Mouse (Mus musculus) heart, adult 2 months (tissue): ENCODE data around the gene Tut1. TPM values are rescaled to one million over a fixed set of nuclear protein-coding genes. Genes with fewer than 3 reads are reported as not detected.

ENCODE experiments used
- DNase-seq, 2 experiments: peaks; one replicate each; pipeline ENCODE4 v3.0.0; 2021
- H3K27ac ChIP-seq: fragments of 200-600 bp; 2 replicates; pipeline ENCODE4 v1.8.1; 2022
- H3K27me3 ChIP-seq: fragments of 200-500 bp; 2 replicates; pipeline ENCODE4 v1.6.1; 2012; ENCODE audit warnings: mild to moderate bottlenecking, low read length, inconsistent platforms, mixed read lengths; ENCODE audit not compliant: control insufficient read depth, insufficient read depth
- H3K36me3 ChIP-seq: fragments of 200-500 bp; 2 replicates; pipeline ENCODE4 v1.6.1; 2012; ENCODE audit warnings: low read length, inconsistent platforms; ENCODE audit not compliant: control insufficient read depth, insufficient read depth
- H3K4me1 ChIP-seq: fragments of 200-500 bp; 2 replicates; pipeline ENCODE4 v1.6.1; 2011; ENCODE audit warnings: low read length; ENCODE audit not compliant: control insufficient read depth, insufficient read depth
- H3K4me3 ChIP-seq: fragments of 200-600 bp; 2 replicates; pipeline ENCODE4 v1.8.1; 2022
- H3K79me2 ChIP-seq: fragments of 200-500 bp; replicated peaks from 2 replicates; pipeline ENCODE4 v1.6.1; 2012; ENCODE audit warnings: mild to moderate bottlenecking, inconsistent platforms, low read length, moderate library complexity, mixed read lengths; ENCODE audit not compliant: control insufficient read depth, insufficient read depth
- H3K9ac ChIP-seq: fragments of 200-500 bp; 2 replicates; pipeline ENCODE4 v1.6.1; 2012; ENCODE audit warnings: low read depth, mild to moderate bottlenecking, control low read depth, inconsistent platforms, low read length, mixed read lengths
- CTCF ChIP-seq: fragments of 200-600 bp; IDR thresholded peaks from 2 replicates; pipeline ENCODE4 v1.8.1; 2022; ENCODE audit warnings: antibody characterized with exemption, mild to moderate bottlenecking, moderate library complexity
- EP300 ChIP-seq: fragments of 200-500 bp; IDR thresholded peaks from 2 replicates; pipeline ENCODE4 v1.6.1; 2011; ENCODE audit warnings: low read depth, low read length, control low read depth; ENCODE audit not compliant: insufficient read depth
- POLR2A ChIP-seq: fragments of 200-500 bp; IDR thresholded peaks from 2 replicates; pipeline ENCODE4 v1.6.1; 2011; ENCODE audit warnings: mild to moderate bottlenecking, low read depth, low read length, control low read depth; ENCODE audit not compliant: insufficient read depth
- WGBS: fragments of 180-500 bp; shearing (Covaris S2); methylation state at CpG from one replicate; pipeline ENCODE4 v1.1.7; 2018; 5-methylcytosine and 5-hydroxymethylcytosine counted together
- intact Hi-C: fragments of 180-260 bp; cut with DNase I; formaldehyde crosslinking; loops from one replicate; pipeline ENCODE4 v1.15.1; 2025
- polyA plus RNA-seq: library from polyadenylated mRNA; depleted of rRNA; stranded (reverse); fragments of >200 nt; gene quantifications from 2 replicates; pipeline ENCODE4 v1.2.3, GENCODE M21; 2012
- total RNA-seq, 2 experiments: library from RNA; stranded (reverse); gene quantifications; 2 replicates each; pipeline ENCODE4 v1.2.3; 2021

Gene Tut1
- total and polyA plus RNA-seq, 3 experiments, result 7.2 to 9.4 (median 8.5) TPM

GRCm38 (mm10) chr19:8928689-8929223 lies 24.9 kb upstream of the Tut1 start:
- Histone ChIP-seq H3K36me3 (no peaks in the 10 kb centered on the region), H3K79me2 (no peaks in the 10 kb centered on the region), H3K4me1 (no peaks in the 10 kb centered on the region; the same call in 1 of the 2 replicates), H3K9ac (peak overlapping the region; percentile 87), H3K27ac (peak overlapping the region; percentile 83), H3K4me3 (peak overlapping the region; percentile 66), H3K27me3 (no peaks in the 10 kb centered on the region)
- TF ChIP-seq EP300, result no peak
- TF ChIP-seq CTCF, result no peak
- no peak for TF ChIP-seq POLR2A
- WGBS, result 20% methylated on average over 16 of the region's 16 CpGs
- DNase-seq, result no peak
- intact Hi-C loops, result loop anchor here (1.0 kb wide), 1 partner anchor 13 kb away; the partner anchor contains the start of gene Mta2

DNA sequence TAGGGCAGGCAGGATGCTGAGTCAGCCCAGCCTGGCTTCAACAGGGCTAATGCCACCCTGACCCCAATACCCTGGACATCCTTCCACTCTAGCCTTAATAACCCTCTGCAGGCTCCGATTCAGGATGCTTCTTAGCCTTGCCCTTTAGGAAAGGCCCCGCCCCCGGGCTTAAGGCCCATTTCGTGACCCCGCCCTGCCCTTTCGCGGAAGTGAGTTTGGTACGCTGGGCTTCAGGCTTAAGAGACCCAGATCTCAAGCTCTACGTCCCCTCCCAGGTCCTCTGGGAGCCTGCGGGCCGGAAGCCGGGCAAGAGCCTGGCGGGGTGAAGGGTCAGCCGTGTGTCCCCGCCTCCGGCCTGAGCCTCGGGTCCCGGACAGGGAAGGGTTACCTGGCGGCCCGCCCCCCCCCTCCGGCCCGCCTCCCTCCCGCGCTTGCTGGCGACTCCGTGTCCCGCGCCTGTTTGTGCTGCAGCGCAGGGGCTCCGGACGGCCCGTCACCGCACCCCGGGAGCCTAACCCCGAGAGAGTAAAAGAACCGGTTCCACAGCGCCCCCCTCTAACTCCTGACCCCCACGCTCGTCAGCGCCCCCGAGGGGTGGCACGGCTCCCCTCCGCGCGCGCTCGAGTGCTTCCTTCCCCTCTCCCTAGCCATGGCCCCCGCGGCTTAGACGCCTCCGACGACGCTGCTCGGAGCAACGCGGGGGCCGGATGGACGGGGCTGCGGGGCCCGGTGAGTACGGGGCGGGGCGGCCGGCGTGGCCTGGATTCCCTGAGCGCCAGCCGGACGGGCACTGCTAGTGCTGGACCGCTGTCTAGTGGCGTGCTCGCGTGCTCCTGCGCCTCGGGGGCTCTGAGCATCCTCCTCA lies 24.2 kb upstream of the Tut1 start, which contains the start of the genes Rom1 and Eml3:
Gene Rom1 (minus strand): TSS at position 133 of the 865 bp plus-strand sequence.
Gene Eml3 (plus strand): TSS at position 329 of the 865 bp plus-strand sequence.
- Histone ChIP-seq H3K4me3 (peak within 1 kb of the TSS; percentile 66), H3K4me1 (no peaks in the 10 kb centered on the region; the same call in 1 of the 2 replicates), H3K9ac (peak within 1 kb of the TSS; percentile 87), H3K27me3 (no peaks in the 10 kb centered on the region), H3K27ac (peak within 1 kb of the TSS; percentile 83), H3K36me3 (no peaks in the 10 kb centered on the region), H3K79me2 (no peaks in the 10 kb centered on the region)
- 1% methylated on average over 72 of the region's 74 CpGs for WGBS
- DNase-seq, result peak; percentile 94 to 96
- peak; percentile 50; the same call in 1 of the 2 replicates for TF ChIP-seq POLR2A
- peak; percentile 63 for TF ChIP-seq CTCF
- TF ChIP-seq EP300, result peak; percentile 42; the same call in 1 of the 2 replicates
- intact Hi-C loops, result loop anchor here (1.0 kb wide), 1 partner anchor 12 kb away; the partner anchor contains the start of gene Mta2

- H3K27me3 ChIP-seq, result no peaks in the 10 kb centered on the region
- TF ChIP-seq CTCF, result no peak
- no peak for TF ChIP-seq EP300
- no peak for TF ChIP-seq POLR2A
Observed at GRCm38 (mm10) chr19:8930117-8930516, 23.5 kb upstream of the Tut1 start.

DNA sequence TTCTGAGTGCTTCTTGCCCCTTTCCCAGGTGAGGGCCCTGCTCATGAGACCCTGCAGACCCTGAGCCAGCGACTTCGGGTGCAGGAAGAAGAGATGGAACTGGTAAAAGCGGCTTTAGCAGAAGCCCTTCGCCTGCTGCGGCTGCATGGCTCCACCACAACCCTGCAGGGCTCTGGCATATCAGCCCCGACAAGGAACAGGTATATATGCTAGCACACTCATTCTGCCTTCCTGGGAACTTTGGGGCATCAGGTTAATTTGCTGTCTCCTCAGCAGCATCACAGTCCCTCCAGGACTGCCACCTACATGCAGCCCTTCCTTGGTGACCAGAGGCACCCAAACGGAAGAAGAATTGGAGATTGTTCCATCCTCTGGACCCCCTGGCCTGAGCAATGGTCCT lies 22.9 kb upstream of the Tut1 start:
- no peak for TF ChIP-seq POLR2A
- no peak for TF ChIP-seq CTCF
- TF ChIP-seq EP300, result no peak
- H3K79me2 ChIP-seq, result no peaks in the 10 kb centered on the region
- intact Hi-C loops, result no loop called here
- no peak overlapping the region for H3K9ac ChIP-seq
- H3K4me3 ChIP-seq, result no peak overlapping the region
- no peak for DNase-seq
- H3K36me3 ChIP-seq, result no peaks in the 10 kb centered on the region
- H3K4me1 ChIP-seq, result no peaks in the 10 kb centered on the region; the same call in 1 of the 2 replicates
- no peak overlapping the region; the same call in 1 of the 2 replicates for H3K27ac ChIP-seq
- H3K27me3 ChIP-seq, result no peaks in the 10 kb centered on the region
- 85% methylated on average over 7 of the region's 7 CpGs for WGBS

More at GRCm38 (mm10) chr19:8930117-8930516, 23.5 kb upstream of the Tut1 start:
- Histone ChIP-seq H3K9ac (peak overlapping the region; percentile 87), H3K79me2 (no peaks in the 10 kb centered on the region), H3K27ac (peak overlapping the region; percentile 83), H3K4me1 (no peaks in the 10 kb centered on the region; the same call in 1 of the 2 replicates), H3K4me3 (peak overlapping the region; percentile 66), H3K36me3 (no peaks in the 10 kb centered on the region)
- 8% methylated on average over 11 of the region's 11 CpGs for WGBS
- intact Hi-C loops, result no loop called here
- DNase-seq, result no peak

GRCm38 (mm10) chr19:8936736-8937135 lies 16.9 kb upstream of the Tut1 start:
- Histone ChIP-seq H3K36me3 (no peaks in the 10 kb centered on the region), H3K9ac (no peak overlapping the region), H3K4me1 (peaks cover 1% of the 10 kb centered on the region; the same call in 1 of the 2 replicates), H3K79me2 (no peaks in the 10 kb centered on the region), H3K27me3 (no peaks in the 10 kb centered on the region), H3K27ac (no peak overlapping the region), H3K4me3 (no peak overlapping the region)
- no peak for DNase-seq
- intact Hi-C loops, result no loop called here
- 83% methylated on average over 2 of the region's 2 CpGs for WGBS
- no peak for TF ChIP-seq CTCF
- TF ChIP-seq EP300, result no peak
- TF ChIP-seq POLR2A, result no peak
